Mouse (Mus musculus) intestine, embryonic 15.5 days (tissue): ENCODE results near the gene Pid1. TPM values are rescaled to one million over a fixed set of nuclear protein-coding genes. Genes with fewer than 3 reads are reported as not detected.

Source experiments
- ATAC-seq: fragments of 200-750 bp; cut with Nextera tagmentation; 2 replicates; pipeline ENCODE4 v1.8.0; 2017; ENCODE audit warnings: moderate TSS enrichment, moderate library complexity
- H3K27ac ChIP-seq: fragments of 300-500 bp; sonication (generic); 2 replicates; pipeline ENCODE4 v1.5.1; 2015; ENCODE audit warnings: mild to moderate bottlenecking, inconsistent platforms
- H3K27me3 ChIP-seq: fragments of 300-500 bp; sonication (generic); replicated peaks from 2 replicates; pipeline ENCODE4 v1.6.1; 2015; ENCODE audit warnings: inconsistent platforms
- H3K36me3 ChIP-seq: fragments of 300-500 bp; sonication (generic); 2 replicates; pipeline ENCODE4 v1.6.1; 2015; ENCODE audit warnings: inconsistent platforms
- H3K4me1 ChIP-seq: fragments of 300-500 bp; sonication (generic); replicated peaks from 2 replicates; pipeline ENCODE4 v1.6.1; 2015; ENCODE audit warnings: inconsistent platforms
- H3K4me2 ChIP-seq: fragments of 300-500 bp; sonication (generic); replicated peaks from 2 replicates; pipeline ENCODE4 v1.6.1; 2015; ENCODE audit warnings: mild to moderate bottlenecking, inconsistent platforms
- H3K4me3 ChIP-seq: fragments of 300-500 bp; sonication (generic); replicated peaks from 2 replicates; pipeline ENCODE4 v1.5.1; 2015; ENCODE audit warnings: inconsistent platforms
- H3K9ac ChIP-seq: fragments of 300-500 bp; sonication (generic); 2 replicates; pipeline ENCODE4 v1.6.1; 2015; ENCODE audit warnings: inconsistent platforms
- H3K9me3 ChIP-seq: fragments of 300-500 bp; sonication (generic); 2 replicates; pipeline ENCODE4 v1.6.1; 2016; ENCODE audit warnings: inconsistent platforms
- WGBS: fragments of 180-500 bp; shearing (Covaris S2); methylation state at CpG from one replicate; pipeline ENCODE4 v1.1.7; 2015; 5-methylcytosine and 5-hydroxymethylcytosine counted together
- polyA plus RNA-seq: library from polyadenylated mRNA; unstranded; fragments of >200 nt; fragmentation: Nextera tagmentation; extraction: Ambion mirVana; gene quantifications from 2 replicates; pipeline ENCODE4 v1.2.1, GENCODE M21; 2015

The Pid1 gene
- polyA plus RNA-seq = 21.3 and 22.0 TPM in 2 replicates

GRCm38 (mm10) chr1:84363967-84364366 lies at the start of gene Pid1:
Gene Pid1, minus strand, starts transcription at chr1:84364180.
- no peak for ATAC-seq
- H3K27ac ChIP-seq = peak within 1 kb of the TSS; percentile 19; the same call in 1 of the 2 replicates

GRCm38 (mm10) chr1:84409514-84409913 lies 45.5 kb upstream of the Pid1 start:
- Histone ChIP-seq H3K9ac (no peak overlapping the region), H3K36me3 (no peaks in the 10 kb centered on the region)
- WGBS = 84% methylated on average over 2 of the region's 2 CpGs

More at GRCm38 (mm10) chr1:84363967-84364366, at the start of gene Pid1:
- WGBS = 92% methylated on average over 8 of the region's 8 CpGs
- H3K4me3 ChIP-seq = no peak within 1 kb of the TSS
- no peaks in the 10 kb centered on the region for H3K27me3 ChIP-seq
- H3K9me3 ChIP-seq = no peaks in the 10 kb centered on the region
- H3K9ac ChIP-seq = no peak within 1 kb of the TSS
- no peak within 1 kb of the TSS for H3K4me2 ChIP-seq
- no peaks in the 10 kb centered on the region for H3K36me3 ChIP-seq
- peaks cover 3% of the 10 kb centered on the region; the same call in 1 of the 2 replicates for H3K4me1 ChIP-seq

GRCm38 (mm10) chr1:84408873-84409272 lies 44.9 kb upstream of the Pid1 start:
- no peaks in the 10 kb centered on the region for H3K9me3 ChIP-seq
- no peak overlapping the region for H3K4me3 ChIP-seq
- WGBS = 82% methylated on average over 2 of the region's 2 CpGs
- no peak for ATAC-seq
- no peak overlapping the region for H3K4me2 ChIP-seq
- H3K27me3 ChIP-seq = no peaks in the 10 kb centered on the region
- no peaks in the 10 kb centered on the region for H3K36me3 ChIP-seq
- H3K4me1 ChIP-seq = no peaks in the 10 kb centered on the region
- no peak overlapping the region for H3K27ac ChIP-seq
- no peak overlapping the region for H3K9ac ChIP-seq

More at GRCm38 (mm10) chr1:84409514-84409913, 45.5 kb upstream of the Pid1 start:
- H3K4me2 ChIP-seq = no peak overlapping the region
- no peak overlapping the region for H3K4me3 ChIP-seq
- no peak for ATAC-seq
- H3K27ac ChIP-seq = no peak overlapping the region
- H3K4me1 ChIP-seq = no peaks in the 10 kb centered on the region
- no peaks in the 10 kb centered on the region for H3K9me3 ChIP-seq
- no peaks in the 10 kb centered on the region for H3K27me3 ChIP-seq

- 67% methylated on average over 4 of the region's 4 CpGs for WGBS
- Histone ChIP-seq H3K9ac (no peak overlapping the region), H3K27me3 (no peaks in the 10 kb centered on the region), H3K27ac (no peak overlapping the region), H3K4me2 (no peak overlapping the region), H3K4me3 (no peak overlapping the region), H3K9me3 (no peaks in the 10 kb centered on the region), H3K4me1 (no peaks in the 10 kb centered on the region), H3K36me3 (no peaks in the 10 kb centered on the region)
- ATAC-seq = peak; percentile 85
These were observed 42.9 kb upstream of the Pid1 start for GRCm38 (mm10) chr1:84406891-84407290.

GRCm38 (mm10) chr1:84405551-84406290 lies 41.7 kb upstream of the Pid1 start:
- 85% methylated on average over 5 of the region's 5 CpGs for WGBS
- H3K4me2 ChIP-seq = no peak overlapping the region

GRCm38 (mm10) chr1:84404880-84405279 lies 40.9 kb upstream of the Pid1 start:
- H3K4me1 ChIP-seq = no peaks in the 10 kb centered on the region
- WGBS = 45% methylated on average over 12 of the region's 12 CpGs
- no peak for ATAC-seq

More at GRCm38 (mm10) chr1:84405551-84406290, 41.7 kb upstream of the Pid1 start:
- Histone ChIP-seq H3K36me3 (no peaks in the 10 kb centered on the region), H3K9ac (no peak overlapping the region), H3K9me3 (no peaks in the 10 kb centered on the region), H3K27ac (no peak overlapping the region), H3K27me3 (no peaks in the 10 kb centered on the region), H3K4me3 (no peak overlapping the region), H3K4me1 (no peaks in the 10 kb centered on the region)
- ATAC-seq = no peak

GRCm38 (mm10) chr1:84402154-84402553 lies 38.2 kb upstream of the Pid1 start:
- ATAC-seq = no peak
- no peaks in the 10 kb centered on the region for H3K9me3 ChIP-seq
- H3K4me2 ChIP-seq = no peak overlapping the region
- 68% methylated on average over 1 of the region's 1 CpGs for WGBS
- H3K4me3 ChIP-seq = no peak overlapping the region
- no peaks in the 10 kb centered on the region for H3K27me3 ChIP-seq
- no peaks in the 10 kb centered on the region for H3K36me3 ChIP-seq
- H3K4me1 ChIP-seq = no peaks in the 10 kb centered on the region
- H3K27ac ChIP-seq = no peak overlapping the region
- no peak overlapping the region for H3K9ac ChIP-seq

More at GRCm38 (mm10) chr1:84404880-84405279, 40.9 kb upstream of the Pid1 start:
- Histone ChIP-seq H3K36me3 (no peaks in the 10 kb centered on the region), H3K4me2 (no peak overlapping the region), H3K27ac (no peak overlapping the region), H3K27me3 (no peaks in the 10 kb centered on the region), H3K9ac (no peak overlapping the region), H3K4me3 (no peak overlapping the region), H3K9me3 (no peaks in the 10 kb centered on the region)

GRCm38 (mm10) chr1:84399671-84400070 lies 35.7 kb upstream of the Pid1 start:
- no peak for ATAC-seq
- 72% methylated on average over 3 of the region's 3 CpGs for WGBS

GRCm38 (mm10) chr1:84399118-84399517 lies 35.1 kb upstream of the Pid1 start:
- no peak for ATAC-seq
- Histone ChIP-seq H3K27ac (no peak overlapping the region), H3K27me3 (no peaks in the 10 kb centered on the region), H3K4me1 (no peaks in the 10 kb centered on the region), H3K9me3 (no peaks in the 10 kb centered on the region), H3K4me3 (no peak overlapping the region), H3K4me2 (no peak overlapping the region), H3K9ac (no peak overlapping the region), H3K36me3 (no peaks in the 10 kb centered on the region)
- WGBS = 59% methylated on average over 4 of the region's 4 CpGs

More at GRCm38 (mm10) chr1:84399671-84400070, 35.7 kb upstream of the Pid1 start:
- no peaks in the 10 kb centered on the region for H3K36me3 ChIP-seq
- no peaks in the 10 kb centered on the region for H3K4me1 ChIP-seq
- no peak overlapping the region for H3K27ac ChIP-seq
- H3K27me3 ChIP-seq = no peaks in the 10 kb centered on the region
- no peak overlapping the region for H3K4me3 ChIP-seq
- no peaks in the 10 kb centered on the region for H3K9me3 ChIP-seq
- H3K9ac ChIP-seq = no peak overlapping the region
- H3K4me2 ChIP-seq = no peak overlapping the region

GRCm38 (mm10) chr1:84396787-84397186 lies 32.8 kb upstream of the Pid1 start:
- no peak overlapping the region for H3K4me3 ChIP-seq
- H3K27ac ChIP-seq = no peak overlapping the region
- no peaks in the 10 kb centered on the region for H3K4me1 ChIP-seq
- H3K4me2 ChIP-seq = no peak overlapping the region
- no peaks in the 10 kb centered on the region for H3K27me3 ChIP-seq
- H3K9ac ChIP-seq = no peak overlapping the region
- no peak for ATAC-seq
- H3K9me3 ChIP-seq = no peaks in the 10 kb centered on the region
- H3K36me3 ChIP-seq = no peaks in the 10 kb centered on the region
- WGBS = 59% methylated on average over 3 of the region's 3 CpGs

- H3K9me3 ChIP-seq = no peaks in the 10 kb centered on the region
- no peak overlapping the region for H3K4me2 ChIP-seq
- no peak for ATAC-seq
- no peak overlapping the region for H3K27ac ChIP-seq
- no peak overlapping the region for H3K9ac ChIP-seq
- H3K27me3 ChIP-seq = no peaks in the 10 kb centered on the region
- WGBS = 86% methylated on average over 8 of the region's 8 CpGs
- no peaks in the 10 kb centered on the region for H3K4me1 ChIP-seq
- no peak overlapping the region for H3K4me3 ChIP-seq
- no peaks in the 10 kb centered on the region for H3K36me3 ChIP-seq
These were observed 31.9 kb upstream of the Pid1 start for GRCm38 (mm10) chr1:84395928-84396327.

- WGBS = 79% methylated on average over 4 of the region's 4 CpGs
- H3K4me2 ChIP-seq = no peak overlapping the region
- H3K27me3 ChIP-seq = no peaks in the 10 kb centered on the region
- no peak for ATAC-seq
- H3K4me1 ChIP-seq = no peaks in the 10 kb centered on the region
- no peaks in the 10 kb centered on the region for H3K9me3 ChIP-seq
- no peak overlapping the region for H3K27ac ChIP-seq
- H3K9ac ChIP-seq = no peak overlapping the region
- no peak overlapping the region for H3K4me3 ChIP-seq
- no peaks in the 10 kb centered on the region for H3K36me3 ChIP-seq
These were observed 27.0 kb upstream of the Pid1 start for GRCm38 (mm10) chr1:84390961-84391360.

GRCm38 (mm10) chr1:84387616-84388015 lies 23.6 kb upstream of the Pid1 start:
- WGBS = 75% methylated on average over 4 of the region's 4 CpGs
- no peak for ATAC-seq

More at GRCm38 (mm10) chr1:84387616-84388015, 23.6 kb upstream of the Pid1 start:
- H3K27me3 ChIP-seq = no peaks in the 10 kb centered on the region
- H3K27ac ChIP-seq = no peak overlapping the region
- H3K36me3 ChIP-seq = no peaks in the 10 kb centered on the region
- H3K9me3 ChIP-seq = no peaks in the 10 kb centered on the region
- no peak overlapping the region for H3K4me2 ChIP-seq
- H3K9ac ChIP-seq = no peak overlapping the region
- no peak overlapping the region for H3K4me3 ChIP-seq
- H3K4me1 ChIP-seq = no peaks in the 10 kb centered on the region
